Mouse (Mus musculus) kidney, postnatal 0 days (tissue): ENCODE measurements around the gene Dlgap1. TPM values are rescaled to one million over a fixed set of nuclear protein-coding genes. Genes with fewer than 3 reads are reported as not detected.

Source experiments
- ATAC-seq: fragments of 200-750 bp; cut with Nextera tagmentation; replicated peaks from 2 replicates; pipeline ENCODE4 v1.8.0; 2017; ENCODE audit warnings: low read depth, moderate number of reproducible peaks, moderate TSS enrichment, moderate library complexity; ENCODE audit not compliant: low FRiP score
- DNase-seq: peaks from one replicate; pipeline ENCODE4 v3.0.0-alpha.2; 2016; ENCODE audit warnings: low spot score
- H3K27ac ChIP-seq: fragments of 300-500 bp; sonication (generic); 2 replicates; pipeline ENCODE4 v1.5.1; 2014; ENCODE audit warnings: mild to moderate bottlenecking
- H3K27me3 ChIP-seq: fragments of 300-500 bp; sonication (generic); 2 replicates; pipeline ENCODE4 v1.6.1; 2014; ENCODE audit warnings: low read length, mixed read lengths; ENCODE audit not compliant: insufficient read depth
- H3K36me3 ChIP-seq: fragments of 300-500 bp; sonication (generic); 2 replicates; pipeline ENCODE4 v1.6.1; 2014; ENCODE audit warnings: low read length, mixed read lengths; ENCODE audit not compliant: insufficient read depth
- H3K4me1 ChIP-seq: fragments of 300-500 bp; sonication (generic); replicated peaks from 2 replicates; pipeline ENCODE4 v1.6.1; 2014; ENCODE audit warnings: antibody characterized with exemption, low read length, mixed read lengths; ENCODE audit not compliant: insufficient read depth
- H3K4me2 ChIP-seq: fragments of 300-500 bp; sonication (generic); 2 replicates; pipeline ENCODE4 v1.6.1; 2014; ENCODE audit warnings: mild to moderate bottlenecking, low read length, moderate library complexity, mixed read lengths
- H3K4me3 ChIP-seq: fragments of 300-500 bp; sonication (generic); replicated peaks from 2 replicates; pipeline ENCODE4 v1.5.1; 2014; ENCODE audit warnings: low read depth, low read length
- H3K9ac ChIP-seq: fragments of 300-500 bp; sonication (generic); 2 replicates; pipeline ENCODE4 v1.6.1; 2014; ENCODE audit warnings: low read depth, low read length
- H3K9me3 ChIP-seq: fragments of 300-500 bp; sonication (generic); replicated peaks from 2 replicates; pipeline ENCODE4 v1.6.1; 2016; ENCODE audit warnings: low read length, inconsistent platforms, mixed read lengths
- CTCF ChIP-seq: IDR thresholded peaks from 2 replicates; pipeline ENCODE4 v1.5.1; 2016; ENCODE audit warnings: antibody characterized with exemption, low read depth, mild to moderate bottlenecking, moderate library complexity
- WGBS: fragments of 180-500 bp; shearing (Covaris S2); extraction: QIAGEN DNeasy Blood & Tissue Kit; methylation state at CpG from one replicate; pipeline ENCODE4 v1.1.7; 2014; 5-methylcytosine and 5-hydroxymethylcytosine counted together
- polyA plus RNA-seq: library from polyadenylated mRNA; unstranded; fragments of >200 nt; fragmentation: Nextera tagmentation; extraction: Ambion mirVana; gene quantifications from 2 replicates; pipeline ENCODE4 v1.2.1, GENCODE M21; 2015

Gene Dlgap1
- polyA plus RNA-seq, 1 experiment from 2014 or later = 3.6 TPM

- Histone ChIP-seq H3K36me3 (no peaks in the 10 kb centered on the region), H3K27ac (no peak overlapping the region), H3K4me1 (no peaks in the 10 kb centered on the region), H3K4me2 (no peak overlapping the region), H3K9ac (no peak overlapping the region), H3K9me3 (no peaks in the 10 kb centered on the region), H3K4me3 (no peak overlapping the region), H3K27me3 (no peaks in the 10 kb centered on the region)
- DNase-seq (no peak), ATAC-seq (no peak)
- no peak for TF ChIP-seq CTCF
Observed at GRCm38 (mm10) chr17:70664484-70665040, 695.7 kb downstream of the Dlgap1 start.

- DNase-seq (no peak), ATAC-seq (no peak)
- Histone ChIP-seq H3K27ac (no peak overlapping the region), H3K9me3 (no peaks in the 10 kb centered on the region), H3K4me1 (no peaks in the 10 kb centered on the region), H3K4me2 (no peak overlapping the region), H3K9ac (no peak overlapping the region), H3K36me3 (no peaks in the 10 kb centered on the region), H3K27me3 (no peaks in the 10 kb centered on the region), H3K4me3 (no peak overlapping the region)
- WGBS = 92% methylated on average over 13 of the region's 13 CpGs
- TF ChIP-seq CTCF = no peak
Observed at GRCm38 (mm10) chr17:70673985-70674384, 705.1 kb downstream of the Dlgap1 start.

GRCm38 (mm10) chr17:70676522-70676921 is 707.6 kb downstream of the Dlgap1 start:
- Histone ChIP-seq H3K4me3 (no peak overlapping the region), H3K9me3 (no peaks in the 10 kb centered on the region), H3K4me1 (no peaks in the 10 kb centered on the region), H3K27me3 (no peaks in the 10 kb centered on the region), H3K9ac (no peak overlapping the region), H3K4me2 (no peak overlapping the region), H3K27ac (no peak overlapping the region), H3K36me3 (no peaks in the 10 kb centered on the region)
- ATAC-seq = no peak
- no peak for TF ChIP-seq CTCF
- 62% methylated on average over 2 of the region's 2 CpGs for WGBS
- no peak for DNase-seq

DNA sequence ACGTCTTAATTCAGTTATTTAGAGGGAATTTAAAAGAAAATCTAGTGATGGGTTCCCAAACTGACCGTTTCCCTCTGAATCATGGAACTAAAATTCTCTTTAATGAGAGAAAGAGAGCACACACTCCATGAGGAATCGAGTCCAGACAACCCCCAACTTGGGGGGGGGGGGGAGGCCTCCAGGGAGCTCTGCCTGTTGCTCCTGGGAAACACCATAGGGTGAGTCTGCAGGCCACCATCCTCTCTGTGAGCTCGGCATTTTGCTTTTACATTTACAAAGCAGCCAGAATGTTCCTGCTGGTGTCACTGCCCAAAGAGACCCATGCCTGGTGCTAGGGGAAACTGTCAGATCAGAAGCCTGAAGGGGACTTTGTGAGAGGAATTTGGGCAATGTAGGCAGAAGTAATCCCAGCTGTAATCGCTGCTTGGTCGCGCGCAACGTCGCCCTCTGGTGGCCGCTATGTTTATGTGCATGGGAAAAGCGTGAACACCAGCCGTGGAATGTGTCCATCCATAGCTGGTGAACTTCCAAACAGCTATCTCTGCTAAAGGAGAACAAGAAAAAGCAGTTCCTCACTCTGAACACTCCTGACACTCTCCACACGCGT is 714.8 kb downstream of the Dlgap1 start:
- H3K4me3 ChIP-seq = no peak overlapping the region
- WGBS = 15% methylated on average over 15 of the region's 15 CpGs
- ATAC-seq = no peak; the same call in 1 of the 2 replicates

DNA sequence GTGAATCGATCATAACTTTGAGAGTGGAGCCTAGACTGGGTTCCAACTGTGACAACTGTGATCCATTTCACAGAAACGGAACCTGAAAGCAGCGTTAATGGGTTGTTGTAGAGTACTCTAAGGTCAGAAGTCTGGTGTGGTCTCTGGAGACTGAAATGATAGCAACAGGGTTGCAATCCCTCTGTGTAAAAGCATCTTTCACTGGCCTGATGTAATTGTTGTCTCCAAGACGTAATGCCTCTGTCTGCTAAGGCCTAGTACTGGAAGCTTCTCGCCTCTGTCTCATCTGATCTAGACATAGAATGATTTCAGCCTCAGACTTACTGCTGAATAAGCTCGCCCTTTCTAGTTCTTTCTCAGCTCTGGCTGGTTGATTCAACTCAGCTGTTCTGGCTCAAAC is 721.3 kb downstream of the Dlgap1 start:
- peak; percentile 18 for DNase-seq
- WGBS = 75% methylated on average over 6 of the region's 6 CpGs
- TF ChIP-seq CTCF = no peak

More for the DNA sequence above, 714.8 kb downstream of the Dlgap1 start:
- no peak overlapping the region for H3K27ac ChIP-seq
- DNase-seq = peak; percentile 87
- H3K9ac ChIP-seq = no peak overlapping the region
- H3K27me3 ChIP-seq = no peaks in the 10 kb centered on the region
- no peaks in the 10 kb centered on the region for H3K36me3 ChIP-seq
- H3K4me1 ChIP-seq = no peaks in the 10 kb centered on the region
- H3K9me3 ChIP-seq = no peaks in the 10 kb centered on the region
- peak; percentile 98 for TF ChIP-seq CTCF
- H3K4me2 ChIP-seq = no peak overlapping the region

GRCm38 (mm10) chr17:70690598-70690997 is 721.7 kb downstream of the Dlgap1 start:
- DNase-seq (no peak), ATAC-seq (no peak)
- H3K27me3 ChIP-seq = no peaks in the 10 kb centered on the region
- 0 out of 2 replicates have a peak overlapping the region, but pooled peaks have one; percentile 5 for H3K27ac ChIP-seq
- H3K36me3 ChIP-seq = no peaks in the 10 kb centered on the region
- WGBS = 84% methylated on average over 8 of the region's 8 CpGs
- H3K9me3 ChIP-seq = no peaks in the 10 kb centered on the region
- no peak overlapping the region for H3K4me2 ChIP-seq
- H3K9ac ChIP-seq = no peak overlapping the region
- H3K4me1 ChIP-seq = no peaks in the 10 kb centered on the region
- no peak for TF ChIP-seq CTCF
- H3K4me3 ChIP-seq = no peak overlapping the region

More for the DNA sequence above, 721.3 kb downstream of the Dlgap1 start:
- no peak overlapping the region for H3K4me3 ChIP-seq
- ATAC-seq = no peak
- H3K27me3 ChIP-seq = no peaks in the 10 kb centered on the region
- no peak overlapping the region for H3K9ac ChIP-seq
- H3K4me2 ChIP-seq = no peak overlapping the region
- no peaks in the 10 kb centered on the region for H3K36me3 ChIP-seq
- H3K27ac ChIP-seq = peak overlapping the region; percentile 5; the same call in 1 of the 2 replicates
- no peaks in the 10 kb centered on the region for H3K9me3 ChIP-seq
- H3K4me1 ChIP-seq = no peaks in the 10 kb centered on the region
